Mouse (Mus musculus): ENCODE data around the gene Baiap2l1. TPM values are rescaled to one million over a fixed set of nuclear protein-coding genes. Genes with fewer than 3 reads are reported as not detected.
"Not testable (repeated sequence)": the region's sequence is repeated elsewhere in the genome, so short reads cannot be mapped to it uniquely, and the experiment has no call there.

Gene Baiap2l1
- total and polyA plus RNA-seq, 2 experiments = 7.7 to 7.9 TPM

DNA sequence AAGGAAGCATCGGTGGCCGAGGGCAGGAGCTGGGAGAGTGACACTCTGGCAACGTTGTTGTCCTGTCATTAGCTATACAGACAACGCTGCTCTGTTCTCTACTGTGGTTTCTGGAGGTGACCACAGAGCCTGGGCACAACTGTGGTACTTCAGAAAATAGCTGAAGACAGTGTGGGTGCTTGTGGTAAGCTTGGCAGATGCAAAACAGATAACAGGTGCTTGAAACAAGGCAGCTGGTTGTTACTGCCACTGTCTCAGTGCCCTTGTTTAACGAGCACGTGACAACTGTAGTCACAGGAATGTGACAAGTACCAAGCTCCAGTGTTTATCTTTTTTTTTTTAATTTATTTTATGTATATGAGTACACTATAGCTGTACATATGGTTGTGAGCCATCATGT lies 13.3 kb downstream of the Baiap2l1 start:
- 83% methylated on average over 6 of the region's 6 CpGs for WGBS
- no peak for DNase-seq (ENCODE audit: extremely low read depth, low read depth, low spot score)
- Histone ChIP-seq H3K9ac (ENCODE audit: low read depth, low read length) (no peak overlapping the region), H3K36me3 (ENCODE audit: control insufficient read depth, insufficient read depth, low read length) (no peaks in the 10 kb centered on the region), H3K4me1 (ENCODE audit: control insufficient read depth, insufficient read depth, low read length) (peaks cover 23% of the 10 kb centered on the region), H3K4me3 (ENCODE audit: insufficient read depth, low read depth, low read length) (no peak overlapping the region), H3K27me3 (ENCODE audit: control insufficient read depth, insufficient read depth, low read length) (no peaks in the 10 kb centered on the region), H3K79me2 (ENCODE audit: control insufficient read depth, insufficient read depth, low read length) (peaks cover 24% of the 10 kb centered on the region), H3K27ac (replicated peaks; ENCODE audit: insufficient read depth, low read depth, low read length) (no peak overlapping the region)
- no peak for TF ChIP-seq CTCF (IDR thresholded peaks at IDR 0.05; ENCODE audit: low read depth, low read length)
- TF ChIP-seq POLR2A (IDR thresholded peaks at IDR 0.05; ENCODE audit: extremely low read depth, insufficient read depth, low read length) = no peak

DNA sequence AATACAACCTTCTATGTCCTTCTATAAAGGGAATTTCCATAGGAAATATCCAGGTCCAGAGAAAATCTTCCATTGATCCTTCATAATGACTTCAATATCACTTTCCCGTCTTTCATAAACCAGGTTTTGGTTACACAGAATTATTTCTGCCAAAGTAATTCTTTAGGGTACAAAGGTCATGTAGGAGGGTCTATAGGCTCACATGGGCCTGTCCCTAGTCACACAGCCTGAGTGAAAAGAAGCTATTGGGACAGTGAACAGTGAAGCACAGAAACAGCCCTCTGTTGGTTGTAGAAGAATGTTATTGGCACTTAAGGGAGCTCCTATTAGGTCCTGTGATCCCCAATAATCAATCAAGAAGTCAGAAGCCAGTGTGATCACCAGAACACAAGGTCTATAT lies 16.8 kb downstream of the Baiap2l1 start:
- peaks cover 19% of the 10 kb centered on the region for H3K79me2 ChIP-seq (ENCODE audit: control insufficient read depth, insufficient read depth, low read length)
- no peaks in the 10 kb centered on the region for H3K36me3 ChIP-seq (ENCODE audit: control insufficient read depth, insufficient read depth, low read length)
- H3K27me3 ChIP-seq (ENCODE audit: control insufficient read depth, insufficient read depth, low read length) = no peaks in the 10 kb centered on the region
- no peak overlapping the region for H3K4me3 ChIP-seq (ENCODE audit: insufficient read depth, low read depth, low read length)
- DNase-seq (ENCODE audit: extremely low read depth, low read depth, low spot score) = peak; percentile 81
- peaks cover 33% of the 10 kb centered on the region for H3K4me1 ChIP-seq (ENCODE audit: control insufficient read depth, insufficient read depth, low read length)
- no peak overlapping the region for H3K9ac ChIP-seq (ENCODE audit: low read depth, low read length)
- TF ChIP-seq POLR2A (IDR thresholded peaks at IDR 0.05; ENCODE audit: extremely low read depth, insufficient read depth, low read length) (no peak), CTCF (IDR thresholded peaks at IDR 0.05; ENCODE audit: low read depth, low read length) (no peak)
- WGBS = 17% methylated on average over 1 of the region's 1 CpGs
- H3K27ac ChIP-seq (replicated peaks; ENCODE audit: insufficient read depth, low read depth, low read length) = no peak overlapping the region; the same call in 1 of the 2 replicates

DNA sequence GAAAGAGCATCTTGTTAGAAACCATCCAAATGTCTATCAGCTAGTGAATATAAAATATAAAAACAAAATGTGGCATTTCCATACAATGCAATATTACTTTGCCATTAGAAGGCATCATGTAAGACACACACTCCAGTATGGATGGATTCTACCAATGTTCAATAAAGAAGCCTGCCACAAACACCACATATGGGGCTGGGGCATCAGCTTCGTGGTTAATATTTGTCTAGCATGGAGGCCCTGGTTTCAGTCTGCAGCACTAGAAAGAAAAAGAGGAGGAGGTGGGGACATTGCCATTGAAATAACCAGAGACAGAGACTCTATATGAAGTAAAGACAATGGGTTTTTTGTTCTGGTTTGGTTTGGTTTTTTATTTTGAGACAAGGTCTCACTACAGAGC lies 19.1 kb downstream of the Baiap2l1 start:
- H3K4me1 ChIP-seq (ENCODE audit: control insufficient read depth, insufficient read depth, low read length) = peaks cover 40% of the 10 kb centered on the region
- TF ChIP-seq CTCF (IDR thresholded peaks at IDR 0.05; ENCODE audit: low read depth, low read length) (no peak), POLR2A (IDR thresholded peaks at IDR 0.05; ENCODE audit: extremely low read depth, insufficient read depth, low read length) (no peak)
- H3K4me3 ChIP-seq (ENCODE audit: insufficient read depth, low read depth, low read length) = no peak overlapping the region
- H3K27ac ChIP-seq (replicated peaks; ENCODE audit: insufficient read depth, low read depth, low read length) = no peak overlapping the region
- WGBS = 19% methylated on average over 1 of the region's 1 CpGs
- DNase-seq (ENCODE audit: extremely low read depth, low read depth, low spot score) = no peak
- no peaks in the 10 kb centered on the region for H3K36me3 ChIP-seq (ENCODE audit: control insufficient read depth, insufficient read depth, low read length)
- H3K9ac ChIP-seq (ENCODE audit: low read depth, low read length) = no peak overlapping the region
- peaks cover 18% of the 10 kb centered on the region for H3K79me2 ChIP-seq (ENCODE audit: control insufficient read depth, insufficient read depth, low read length)
- H3K27me3 ChIP-seq (ENCODE audit: control insufficient read depth, insufficient read depth, low read length) = no peaks in the 10 kb centered on the region

DNA sequence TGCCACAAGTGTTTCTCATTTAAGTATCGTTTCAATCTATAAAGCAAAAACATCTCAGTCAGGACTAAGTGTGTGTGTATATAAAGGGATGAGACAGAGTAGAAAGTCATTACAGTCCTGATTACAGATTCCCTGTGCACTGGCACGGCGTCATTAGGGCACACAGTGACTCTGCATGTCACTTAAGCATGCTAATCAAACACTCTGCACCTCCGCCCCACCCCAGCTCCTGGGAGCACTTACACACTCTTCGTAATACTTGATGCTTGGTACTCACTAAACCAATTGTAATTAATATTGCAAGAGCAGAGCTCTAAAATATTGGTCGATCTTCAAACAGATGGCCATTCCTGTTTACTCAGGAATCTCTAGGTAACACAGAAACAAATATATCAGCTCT lies 22.6 kb downstream of the Baiap2l1 start:
- H3K4me1 ChIP-seq (ENCODE audit: control insufficient read depth, insufficient read depth, low read length) = peaks cover 35% of the 10 kb centered on the region

DNA sequence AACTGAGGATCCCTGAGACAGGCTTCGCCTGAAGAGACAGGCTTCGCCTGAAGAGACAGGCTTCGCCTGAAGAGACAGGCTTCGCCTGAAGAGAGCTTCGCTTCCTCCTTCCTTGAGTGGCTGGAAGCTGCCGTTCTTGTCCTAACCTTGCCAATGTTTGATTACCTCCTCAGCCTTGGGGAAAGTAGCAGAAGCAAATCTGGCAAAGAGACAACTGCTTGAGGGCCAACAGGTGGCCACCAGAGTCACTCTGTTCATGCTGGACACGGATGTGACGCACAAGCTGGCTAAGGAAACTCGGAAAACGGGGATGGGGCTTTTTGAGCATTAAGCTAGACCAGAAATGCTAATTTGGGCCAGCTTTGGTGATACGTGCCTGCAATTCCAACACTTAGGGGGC lies 23.9 kb downstream of the Baiap2l1 start:
- TF ChIP-seq POLR2A (IDR thresholded peaks at IDR 0.05; ENCODE audit: extremely low read depth, insufficient read depth, low read length) (no peak), CTCF (IDR thresholded peaks at IDR 0.05; ENCODE audit: low read depth, low read length) (no peak)
- 88% methylated on average over 11 of the region's 11 CpGs for WGBS
- Histone ChIP-seq H3K27me3 (ENCODE audit: control insufficient read depth, insufficient read depth, low read length) (no peaks in the 10 kb centered on the region), H3K9ac (ENCODE audit: low read depth, low read length) (no peak overlapping the region), H3K79me2 (ENCODE audit: control insufficient read depth, insufficient read depth, low read length) (peaks cover 32% of the 10 kb centered on the region), H3K27ac (replicated peaks; ENCODE audit: insufficient read depth, low read depth, low read length) (no peak overlapping the region), H3K36me3 (ENCODE audit: control insufficient read depth, insufficient read depth, low read length) (no peaks in the 10 kb centered on the region), H3K4me1 (ENCODE audit: control insufficient read depth, insufficient read depth, low read length) (peaks cover 25% of the 10 kb centered on the region), H3K4me3 (ENCODE audit: insufficient read depth, low read depth, low read length) (no peak overlapping the region)
- no peak for DNase-seq (ENCODE audit: extremely low read depth, low read depth, low spot score)

More for the DNA sequence above, 22.6 kb downstream of the Baiap2l1 start:
- DNase-seq (ENCODE audit: extremely low read depth, low read depth, low spot score); H3K27me3 ChIP-seq (ENCODE audit: control insufficient read depth, insufficient read depth, low read length); H3K9ac ChIP-seq (ENCODE audit: low read depth, low read length); H3K4me3 ChIP-seq (ENCODE audit: insufficient read depth, low read depth, low read length); H3K36me3 ChIP-seq (ENCODE audit: control insufficient read depth, insufficient read depth, low read length); H3K27ac ChIP-seq (replicated peaks; ENCODE audit: insufficient read depth, low read depth, low read length): not testable (repeated sequence)
- 56% methylated on average over 6 of the region's 6 CpGs for WGBS
- peaks cover 30% of the 10 kb centered on the region for H3K79me2 ChIP-seq (ENCODE audit: control insufficient read depth, insufficient read depth, low read length)

DNA sequence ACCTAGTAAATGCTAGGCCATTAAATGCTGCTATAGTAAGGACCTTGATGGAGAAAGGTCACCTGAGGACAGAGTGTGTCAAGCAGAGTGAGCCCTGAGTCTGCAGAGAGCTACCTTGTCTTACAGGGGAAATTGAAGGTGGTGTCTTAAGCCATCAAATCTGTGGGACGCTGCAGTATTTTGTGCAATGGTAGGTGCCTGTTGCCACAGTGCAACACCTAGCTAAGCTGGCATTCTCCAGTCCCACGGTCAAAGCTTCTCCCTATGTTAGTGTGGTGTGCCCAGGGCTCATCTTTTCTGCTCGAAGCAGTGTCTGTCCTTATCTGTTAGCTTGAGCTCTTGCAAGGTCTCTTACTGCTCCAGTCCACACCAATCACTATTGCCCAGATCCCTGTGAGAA lies 35.2 kb downstream of the Baiap2l1 start:
- no peak for DNase-seq (ENCODE audit: extremely low read depth, low read depth, low spot score)
- H3K4me3 ChIP-seq (ENCODE audit: insufficient read depth, low read depth, low read length) = no peak overlapping the region
- WGBS = 88% methylated on average over 3 of the region's 3 CpGs
- H3K27ac ChIP-seq (replicated peaks; ENCODE audit: insufficient read depth, low read depth, low read length) = no peak overlapping the region
- no peak overlapping the region for H3K9ac ChIP-seq (ENCODE audit: low read depth, low read length)
- H3K79me2 ChIP-seq (ENCODE audit: control insufficient read depth, insufficient read depth, low read length) = peaks cover 23% of the 10 kb centered on the region
- H3K4me1 ChIP-seq (ENCODE audit: control insufficient read depth, insufficient read depth, low read length) = no peaks in the 10 kb centered on the region; the same call in 1 of the 2 replicates
- TF ChIP-seq POLR2A (IDR thresholded peaks at IDR 0.05; ENCODE audit: extremely low read depth, insufficient read depth, low read length) = no peak
- TF ChIP-seq CTCF (IDR thresholded peaks at IDR 0.05; ENCODE audit: low read depth, low read length) = no peak
- no peaks in the 10 kb centered on the region for H3K27me3 ChIP-seq (ENCODE audit: control insufficient read depth, insufficient read depth, low read length)
- peaks cover 1% of the 10 kb centered on the region; the same call in 1 of the 2 replicates for H3K36me3 ChIP-seq (ENCODE audit: control insufficient read depth, insufficient read depth, low read length)

Measured in liver, adult 2 months (tissue).